Mouse (Mus musculus) MEL (cell line): ENCODE results near the gene Olfr1427.

Experiments used
- CTCF ChIP-seq, 3 experiments: IDR thresholded peaks in 2 of 3; conservative IDR thresholded peaks in 1 of 3; 2 replicates each; pipeline ENCODE4 v1.5.1; 2011 to 2012; ENCODE audit warnings: low read length in 3 of 3, low read depth in 2 of 3, mild to moderate bottlenecking in 2 of 3, improper control_type of control experiment in 1 of 3, inconsistent platforms in 1 of 3, mixed read lengths in 1 of 3, moderate library complexity in 1 of 3; ENCODE audit not compliant: control insufficient read depth in 1 of 3, insufficient read depth in 1 of 3, poor library complexity in 1 of 3, severe bottlenecking in 1 of 3
- POLR2A ChIP-seq, 2 experiments: IDR thresholded peaks; 2 replicates each; pipeline ENCODE4 v1.6.1; 2011 to 2012; ENCODE audit warnings: low read length in 2 of 2, mild to moderate bottlenecking in 2 of 2, control low read depth in 1 of 2, improper control_type of control experiment in 1 of 2, low read depth in 1 of 2, moderate library complexity in 1 of 2; ENCODE audit not compliant: control insufficient read depth in 1 of 2, insufficient read depth in 1 of 2, poor library complexity in 1 of 2
- POLR2AphosphoS2 ChIP-seq: IDR thresholded peaks from 2 replicates; pipeline ENCODE4 v1.6.1; 2011; ENCODE audit warnings: low read length, improper control_type of control experiment
- POLR2AphosphoS5 ChIP-seq: IDR thresholded peaks from 2 replicates; pipeline ENCODE4 v1.6.1; 2012; ENCODE audit warnings: low read depth, borderline replicate concordance, mild to moderate bottlenecking, inconsistent platforms, low read length, moderate library complexity, mixed read lengths
- ZC3H11A ChIP-seq: IDR thresholded peaks from 2 replicates; pipeline ENCODE4 v1.6.1; 2012; ENCODE audit warnings: low read depth, mild to moderate bottlenecking, inconsistent platforms, low read length, improper control_type of control experiment
- ZNF384 ChIP-seq: IDR thresholded peaks from 2 replicates; pipeline ENCODE4 v1.6.1; 2012; ENCODE audit warnings: low read depth, mild to moderate bottlenecking, inconsistent platforms, low read length, improper control_type of control experiment

- TF ChIP-seq ZC3H11A (no peak), ZNF384 (no peak), CTCF (IDR thresholded peaks at IDR 0.05 in 2 of 3, conservative IDR thresholded peaks at IDR 0.05 in 1 of 3; ENCODE audit: control insufficient read depth in 1 of 3, insufficient read depth in 1 of 3, low read depth in 2 of 3, low read length in 3 of 3, poor library complexity in 1 of 3, severe bottlenecking in 1 of 3) (no peak), POLR2AphosphoS2 (no peak), POLR2AphosphoS5 (no peak), POLR2A (IDR thresholded peaks at IDR 0.05; ENCODE audit: control insufficient read depth in 1 of 2, insufficient read depth in 1 of 2, low read depth in 1 of 2, low read length in 2 of 2, poor library complexity in 1 of 2) (no peak)
These were observed 40.2 kb upstream of the Olfr1427 start for GRCm38 (mm10) chr19:12143356-12143755.
